Mouse (Mus musculus): Measurements from ENCODE around the gene Ankrd13d.

The Ankrd13d gene

DNA sequence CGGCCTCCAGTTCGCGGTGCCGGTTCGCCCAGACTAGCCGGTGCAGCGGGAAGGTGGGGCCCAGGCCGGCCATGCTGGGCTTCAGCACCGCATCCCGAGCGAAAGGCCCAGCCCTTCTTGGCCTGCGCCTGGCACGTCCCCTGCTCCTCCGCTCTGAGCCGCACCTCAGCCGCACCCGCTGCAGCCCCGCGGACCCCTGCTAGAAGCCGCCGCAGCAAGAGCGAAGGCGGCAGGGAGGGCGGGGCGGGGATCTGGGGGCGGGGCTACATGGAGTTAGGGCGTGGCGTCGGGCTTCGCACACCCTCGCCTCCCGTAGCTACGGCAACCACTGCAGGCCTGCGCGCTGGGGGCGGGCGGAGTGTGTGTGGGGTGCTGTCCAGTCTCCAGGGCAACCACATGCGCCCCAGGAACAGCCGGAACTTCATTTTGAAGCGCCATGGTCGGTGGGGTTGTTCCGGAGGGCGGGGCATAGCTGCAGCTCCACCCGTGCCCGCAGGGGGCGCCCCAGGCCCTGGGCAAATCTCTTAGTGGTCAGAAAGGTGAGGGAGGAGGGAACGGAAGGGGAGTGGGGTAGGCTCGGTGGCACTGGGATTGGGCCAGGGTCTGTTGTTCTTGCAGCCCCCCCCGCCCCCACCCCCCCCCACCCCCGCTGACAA, at the start of gene Ankrd13d:
Ankrd13d (minus strand) TSS at position 240 of the 656 bp plus-strand sequence.
- DNase-seq: peak; percentile 84

- no peak for DNase-seq
Measured at GRCm38 (mm10) chr19:4332653-4333052, 49.7 kb upstream of the Ankrd13d start.

DNA sequence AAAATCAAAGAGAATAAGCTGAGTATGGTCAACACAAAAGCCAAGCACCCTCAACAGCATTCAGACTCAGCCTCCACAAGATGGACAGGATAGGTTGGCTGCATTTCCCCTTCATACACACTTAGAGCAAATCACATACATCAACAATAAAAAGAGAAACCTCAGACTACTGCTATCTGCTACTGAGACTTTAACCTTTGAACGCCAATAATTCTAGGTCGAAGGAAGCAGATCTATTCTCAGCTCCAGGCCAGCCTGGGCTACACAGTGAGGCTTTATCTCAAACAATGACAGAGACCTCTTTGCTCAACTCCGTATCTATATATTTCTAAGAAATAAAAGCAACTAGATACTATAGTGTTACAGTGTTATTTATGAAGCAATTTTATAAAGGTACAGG, 48.3 kb upstream of the Ankrd13d start:
- no peak for DNase-seq

DNA sequence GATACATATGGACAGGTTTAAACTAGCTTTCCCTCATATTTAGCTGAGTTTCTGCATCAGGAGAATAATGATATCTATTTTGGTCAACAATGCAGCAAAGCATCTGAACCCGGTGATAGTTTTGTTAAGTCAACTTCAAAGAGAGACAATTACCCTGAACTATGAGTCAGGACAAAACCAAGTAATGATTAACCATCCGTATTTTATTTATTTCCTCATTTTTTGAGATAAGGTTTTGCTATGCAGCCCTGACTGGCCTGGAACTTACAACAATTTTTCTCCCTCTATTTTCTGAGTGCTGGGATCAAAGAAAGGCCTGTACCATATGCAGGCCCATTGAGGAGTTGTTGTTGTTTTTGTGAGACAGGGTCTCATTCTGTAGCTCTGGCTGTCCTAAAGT, 47.7 kb upstream of the Ankrd13d start:
- no peak for DNase-seq

GRCm38 (mm10) chr19:4328737-4329304, 45.9 kb upstream of the Ankrd13d start:
- no peak for DNase-seq

- DNase-seq: no peak
Measured at GRCm38 (mm10) chr19:4326881-4327280, 43.9 kb upstream of the Ankrd13d start.

DNA sequence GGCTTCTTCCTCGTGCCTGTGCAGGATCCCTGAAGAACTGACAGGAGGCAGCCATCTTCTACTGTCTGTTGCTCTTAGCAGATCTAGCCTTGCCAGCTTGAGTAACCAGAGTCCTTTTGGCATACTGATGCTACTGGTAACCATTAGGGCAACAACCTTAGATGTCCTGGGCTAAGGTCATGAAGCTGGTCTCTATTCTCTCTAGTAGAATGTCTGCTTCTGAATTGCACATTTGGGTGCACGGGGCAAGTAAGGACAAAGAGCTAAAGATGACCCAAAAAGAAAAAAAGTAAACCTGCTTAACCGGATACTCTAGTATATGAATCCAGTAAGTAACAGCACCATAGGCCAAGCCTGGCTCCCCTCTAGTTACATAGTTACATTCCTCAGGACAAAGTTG, 43.2 kb upstream of the Ankrd13d start:
- no peak for DNase-seq

GRCm38 (mm10) chr19:4322134-4322533, 39.2 kb upstream of the Ankrd13d start:
- no peak for DNase-seq

- no peak for DNase-seq
Measured at GRCm38 (mm10) chr19:4321622-4322021, 38.7 kb upstream of the Ankrd13d start.

- no peak for DNase-seq
Measured at GRCm38 (mm10) chr19:4319272-4319671, 36.3 kb upstream of the Ankrd13d start.

- DNase-seq: no peak
Measured at GRCm38 (mm10) chr19:4317181-4317580, 34.2 kb upstream of the Ankrd13d start.

DNA sequence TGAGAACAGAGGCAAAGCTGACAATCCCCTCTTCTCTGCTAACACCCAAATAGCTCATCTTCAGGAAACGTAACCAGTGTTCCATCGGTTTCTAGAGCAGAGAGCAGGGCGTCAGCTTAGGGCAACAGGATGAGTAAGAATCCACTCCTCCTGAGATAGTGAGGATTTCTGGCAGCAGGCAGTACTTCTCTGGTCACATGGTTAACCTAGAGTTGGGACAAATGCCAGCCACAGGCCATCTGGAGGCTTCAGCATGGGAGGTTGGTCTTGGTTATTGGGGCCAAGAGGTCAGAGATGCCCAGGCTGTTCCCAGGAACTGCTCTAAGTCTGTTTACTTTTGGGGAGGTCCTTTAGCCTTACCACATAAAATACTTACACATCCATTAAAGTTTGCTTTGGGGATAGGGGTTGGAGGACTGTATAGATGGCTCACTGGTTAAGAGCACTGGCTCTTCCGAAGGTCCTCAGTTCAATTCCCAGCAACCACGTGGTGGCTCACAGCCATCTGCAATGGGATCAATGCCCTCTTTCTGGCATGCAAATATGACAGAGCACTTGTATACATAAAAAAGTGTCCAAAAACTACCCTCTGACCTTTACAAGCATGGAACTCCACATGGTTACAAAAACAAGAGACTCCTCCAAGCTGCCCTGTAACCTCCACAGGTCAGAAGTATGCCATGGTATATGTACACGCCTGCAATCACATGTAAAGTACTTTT, 32.4 kb upstream of the Ankrd13d start:
- DNase-seq: peak; percentile 87

GRCm38 (mm10) chr19:4309776-4310185, 26.8 kb upstream of the Ankrd13d start:
- peak; percentile 62 for DNase-seq

- DNase-seq: no peak
Measured at GRCm38 (mm10) chr19:4309302-4309701, 26.4 kb upstream of the Ankrd13d start.

- peak; percentile 86 for DNase-seq
Measured at GRCm38 (mm10) chr19:4306190-4306577, 23.2 kb upstream of the Ankrd13d start, which contains the start of gene Grk2. Gene Grk2, minus strand, starts transcription at chr19:4306222.

DNA sequence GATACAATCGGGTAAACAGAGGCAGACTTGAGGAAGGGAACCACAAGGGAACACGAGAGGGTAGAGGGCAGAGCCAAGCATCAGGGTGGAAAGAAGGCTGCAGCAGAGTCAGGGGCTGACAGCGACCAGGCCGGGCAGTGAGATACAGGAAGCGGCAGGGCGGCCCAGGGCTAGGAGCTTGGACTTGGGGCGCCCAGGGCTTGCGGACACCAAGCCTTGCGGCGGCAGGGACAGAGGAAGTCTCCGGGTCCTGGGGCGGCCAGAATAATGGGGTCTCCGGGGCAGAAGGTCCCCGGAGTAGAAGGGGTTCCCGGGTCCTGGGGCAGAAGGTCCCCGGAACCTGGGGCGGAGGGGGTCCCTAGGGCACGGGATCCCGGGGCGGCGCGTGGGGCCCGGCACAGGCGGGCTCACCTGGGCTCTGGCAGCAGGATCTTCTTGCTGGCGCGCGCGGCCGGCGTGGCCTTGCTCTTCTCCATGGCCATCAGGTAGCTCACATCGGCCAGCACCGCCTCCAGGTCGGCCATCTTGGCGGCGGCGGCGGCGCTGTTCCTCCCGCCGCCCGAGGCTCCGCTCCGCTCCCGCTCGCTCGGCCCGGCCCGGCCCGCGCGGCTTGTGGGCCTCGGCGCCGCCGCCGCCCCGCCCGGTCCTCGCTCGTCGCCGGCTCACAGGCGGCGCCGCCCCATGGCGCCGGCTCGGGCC, 22.7 kb upstream of the Ankrd13d start:
- DNase-seq: peak; percentile 61

DNA sequence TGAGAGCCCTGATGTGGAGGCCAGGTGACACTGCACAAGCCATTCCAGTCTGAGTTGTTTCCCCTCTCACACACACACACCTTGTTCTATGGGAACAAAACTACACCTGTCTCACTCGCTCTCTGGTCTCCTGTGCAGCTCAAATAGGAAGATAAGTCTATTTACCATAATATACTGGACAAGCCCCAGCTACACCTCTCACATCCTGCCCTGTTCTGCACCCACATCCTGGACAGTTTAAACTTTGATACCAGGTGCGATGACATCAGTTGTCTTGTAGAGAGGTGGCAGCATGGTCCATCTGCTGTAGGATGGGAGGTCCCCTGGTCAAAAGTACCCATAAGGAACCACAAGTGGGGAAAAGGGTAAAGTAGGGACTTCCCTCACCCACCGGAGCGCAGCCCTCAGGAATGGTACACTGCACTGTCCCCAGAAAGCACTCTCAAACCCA, 22.0 kb upstream of the Ankrd13d start:
- no peak for DNase-seq

DNA sequence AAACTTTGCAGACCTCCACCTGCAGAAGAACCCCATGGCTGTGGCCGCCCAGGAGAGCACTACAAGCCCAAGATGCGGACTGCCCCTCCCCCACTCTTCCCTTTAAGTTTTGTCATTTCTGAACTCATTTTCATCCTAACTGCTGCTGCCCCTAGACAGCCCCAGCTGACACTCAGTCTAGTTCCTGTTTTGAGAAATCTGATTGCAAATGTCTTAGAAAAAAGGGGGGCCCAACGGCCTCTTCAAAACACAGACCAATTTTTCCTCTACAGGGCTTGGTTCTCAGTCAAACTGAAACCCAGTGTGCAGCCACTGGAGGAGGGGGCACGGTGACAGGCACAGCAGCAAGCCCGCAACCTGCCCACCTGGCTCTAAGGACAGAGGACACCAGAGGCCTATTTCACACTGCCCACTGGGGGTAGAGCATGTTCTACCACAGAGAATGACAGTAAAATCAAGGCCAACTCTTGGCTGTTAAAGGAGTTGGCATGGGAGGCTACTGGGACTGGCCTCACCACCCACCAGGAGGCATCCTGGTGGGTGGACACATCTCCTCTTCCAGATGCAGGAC, 21.4 kb upstream of the Ankrd13d start:
- peak; percentile 55 for DNase-seq

DNA sequence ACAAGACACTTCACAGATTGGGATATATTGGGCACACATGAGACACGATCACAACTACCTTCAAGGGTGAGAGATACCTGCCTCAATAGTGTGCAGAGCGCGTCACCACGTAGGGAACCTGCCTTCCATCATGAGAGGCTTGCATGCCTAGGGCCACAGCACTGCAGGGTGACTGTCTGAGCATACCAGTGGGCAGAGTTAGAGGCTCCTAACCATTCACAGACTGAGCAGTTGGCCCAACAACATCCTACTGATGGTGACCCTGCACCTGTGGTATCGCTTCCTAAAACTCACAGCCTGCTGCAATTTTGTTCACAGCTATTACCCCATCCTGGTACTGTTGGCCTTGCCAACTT, 20.7 kb upstream of the Ankrd13d start:
- no peak for DNase-seq

DNA sequence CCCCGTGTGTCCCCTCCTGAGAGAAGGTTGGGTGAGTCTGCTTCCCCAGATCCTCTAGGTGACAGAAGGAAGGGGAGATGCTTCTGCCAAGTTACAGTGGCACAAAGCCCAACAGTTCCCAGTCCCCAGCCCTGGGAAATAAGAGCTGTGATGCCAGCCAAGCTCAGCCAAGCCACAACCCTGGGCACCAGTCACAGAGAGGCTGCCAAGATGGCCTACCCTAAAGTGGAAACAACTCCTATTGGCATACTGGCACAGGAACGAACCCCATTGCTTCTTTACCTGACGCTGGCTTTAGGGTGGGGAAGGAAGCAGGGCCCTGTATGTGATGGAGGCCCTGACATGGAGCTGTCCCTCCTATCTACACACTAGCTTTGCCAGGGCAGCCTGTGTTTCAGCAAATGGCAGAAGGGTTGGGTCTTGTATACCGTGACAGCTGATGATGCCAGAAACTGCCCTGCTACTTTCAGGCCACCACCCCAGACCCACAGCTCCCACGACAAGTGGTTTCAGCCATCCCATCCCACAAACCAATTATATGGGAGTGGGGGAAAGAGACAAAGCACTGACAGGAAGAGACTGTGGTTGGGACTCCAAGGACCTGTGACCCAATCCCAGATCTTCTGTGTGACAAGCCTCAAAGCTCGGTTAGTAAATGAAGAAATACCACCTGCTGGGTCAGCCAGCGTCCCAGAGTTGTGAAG, 20.2 kb upstream of the Ankrd13d start:
- DNase-seq: peak; percentile 92

DNA sequence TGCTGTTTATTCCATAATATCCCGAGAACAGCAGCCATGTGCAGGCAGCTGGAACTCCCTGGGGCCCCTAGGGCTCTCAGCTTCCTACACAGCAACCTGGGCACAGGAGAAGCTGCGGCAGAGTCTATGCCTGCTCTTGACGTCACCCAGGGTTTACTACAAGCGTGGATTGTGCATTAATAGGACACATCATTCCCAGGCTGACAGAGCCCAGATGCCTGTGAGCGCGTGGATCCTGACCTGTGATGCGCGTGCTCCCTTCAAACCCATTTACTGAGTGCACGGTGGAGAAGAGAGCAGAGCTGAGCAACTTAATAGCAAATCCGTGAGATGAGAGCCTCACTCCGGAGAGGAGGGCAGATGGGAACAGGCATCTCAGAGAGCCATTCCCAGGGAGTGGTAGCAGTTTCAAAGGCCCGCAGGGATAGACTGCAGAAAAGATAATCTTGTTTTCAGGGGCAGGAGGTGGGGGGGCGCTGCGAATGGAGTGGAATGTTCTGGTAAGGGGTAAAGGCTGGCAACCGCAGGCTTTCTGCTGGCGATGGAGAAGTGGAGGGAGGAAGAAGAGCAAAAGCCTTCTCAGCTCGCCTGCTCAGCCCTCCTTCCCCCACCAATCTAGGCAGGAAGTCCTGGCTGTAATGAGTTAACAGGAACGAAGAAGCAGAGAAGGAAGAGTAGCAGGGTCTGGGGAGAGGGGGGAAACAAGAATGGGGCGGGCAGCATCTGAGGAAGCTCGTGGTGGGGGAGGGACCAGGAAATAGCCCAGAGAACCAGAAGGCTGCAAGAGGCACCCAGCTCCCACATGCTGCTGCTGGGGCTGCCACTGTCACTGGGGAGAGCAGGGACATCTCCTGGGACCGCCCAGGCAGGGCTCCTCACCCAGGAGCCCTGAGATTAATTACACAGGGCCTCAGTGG, 19.1 kb upstream of the Ankrd13d start:
- DNase-seq: no peak
